In the genomic region with DNA sequence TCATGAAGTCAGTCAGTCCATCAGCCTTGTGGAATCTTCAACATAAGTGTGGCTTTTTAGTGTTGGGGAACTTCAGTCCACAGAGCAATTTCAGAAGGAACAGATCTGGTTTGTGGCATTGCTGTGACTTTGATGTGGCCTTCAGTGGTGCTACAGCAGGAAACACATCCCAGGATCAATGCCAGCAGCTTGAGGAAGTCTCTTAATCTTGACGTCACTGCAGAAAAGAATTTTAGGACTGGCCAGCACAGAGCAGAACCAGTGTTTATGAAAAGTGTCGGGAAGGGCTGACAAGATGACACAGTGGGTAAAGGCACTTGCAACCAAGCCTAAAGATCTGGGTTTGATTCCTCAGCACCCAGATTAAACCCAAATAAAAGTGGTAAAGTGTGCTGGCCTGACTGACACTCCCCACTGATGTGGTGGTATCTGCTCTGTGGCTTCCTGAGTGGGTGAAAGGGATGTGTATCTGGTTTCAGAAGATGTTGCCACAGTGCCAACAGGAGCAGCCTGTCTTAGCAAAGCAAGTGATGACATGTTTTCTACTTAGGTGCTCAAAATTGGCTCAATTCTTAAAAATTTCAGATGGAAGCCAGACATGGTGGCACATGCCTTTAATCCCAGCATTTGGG, we compare ENCODE assay signal across 17 mouse cellular contexts. TPM values are rescaled to one million over a fixed set of nuclear protein-coding genes. Genes with fewer than 3 reads are reported as not detected.
DNase-seq lines count a peak whose midpoint lies in the region; ATAC-seq lines count a peak whose summit lies in the region.
"Had no signal": no experiment of that assay in that cellular context is flagged by ENCODE, and none has a peak within 500 bp of the region (broad histone marks: within the 10 kb centered on the region; RNA-seq: fewer than 3 reads in every experiment).

No protein-coding gene starts in this region.

- H3K4me3 ChIP-seq in forebrain, embryonic 14.5 days (ENCODE audit: low read depth, low read length) = no peak overlapping the region
- H3K4me3 ChIP-seq: hindbrain, embryonic 10.5 days; liver, embryonic 13.5 days; midbrain, embryonic 12.5 days; neural tube, embryonic 12.5 days had no signal

- H3K36me3 ChIP-seq in forebrain, embryonic 14.5 days (ENCODE audit: control insufficient read depth, insufficient read depth, low read length) = no peaks in the 10 kb centered on the region
- H3K36me3 ChIP-seq: G1E; hindbrain, embryonic 10.5 days; liver, embryonic 13.5 days; midbrain, embryonic 12.5 days; neural tube, embryonic 12.5 days had no signal

- H3K9me3 ChIP-seq in forebrain, embryonic 14.5 days (replicated peaks; ENCODE audit: control insufficient read depth, low read length) = no peaks in the 10 kb centered on the region
- H3K9me3 ChIP-seq: G1E; hindbrain, embryonic 10.5 days; liver, embryonic 13.5 days; midbrain, embryonic 12.5 days; neural tube, embryonic 12.5 days had no signal

- H3K4me1 ChIP-seq in forebrain, embryonic 14.5 days (ENCODE audit: control insufficient read depth, insufficient read depth, low read length) = no peaks in the 10 kb centered on the region
- H3K4me1 ChIP-seq: liver, embryonic 13.5 days; neural tube, embryonic 12.5 days had no signal

- ATAC-seq in forebrain, embryonic 14.5 days = no peak

- H3K9ac ChIP-seq in forebrain, embryonic 14.5 days (ENCODE audit: low read length) = no peak overlapping the region
- H3K9ac ChIP-seq: liver, embryonic 13.5 days; midbrain, embryonic 12.5 days; neural tube, embryonic 12.5 days had no signal

- 80% methylated on average over 2 of the region's 2 CpGs for WGBS in forebrain, embryonic 14.5 days

- no peak overlapping the region for H3K4me2 ChIP-seq in forebrain, embryonic 14.5 days (ENCODE audit: low read length)
- H3K4me2 ChIP-seq: liver, embryonic 13.5 days; midbrain, embryonic 12.5 days; neural tube, embryonic 12.5 days had no signal

- H3K27ac ChIP-seq in forebrain, embryonic 14.5 days (ENCODE audit: low read depth, low read length) = no peak overlapping the region
- H3K27ac ChIP-seq: hindbrain, embryonic 10.5 days; kidney, postnatal 0 days; liver, embryonic 13.5 days; midbrain, embryonic 12.5 days; neural tube, embryonic 12.5 days had no signal

- DNase-seq in kidney, adult 11 months = peak; percentile 33
- DNase-seq in kidney, adult 18-20 months = no peak
- DNase-seq in 3134 (ENCODE audit: extremely low read depth, insufficient read length, low spot score) (peak; percentile 66), 416B (ENCODE audit: low read depth) (peak; percentile 86)
- DNase-seq in induced T-regulatory cell, adult 2 months (ENCODE audit: low read depth) = peak; percentile 71
- DNase-seq in forebrain, embryonic 14.5 days (ENCODE audit: low spot score) = no peak
- no peak for DNase-seq in frontal cortex, postnatal 10 days (ENCODE audit: low spot score in 2 of 2)
- DNase-seq in layer of hippocampus, postnatal 36 days = no peak
- DNase-seq: cerebellum, adult 11 months; liver, embryonic 13.5 days; retina, postnatal 1 day; spleen, adult 18-20 months had no signal

- no peaks in the 10 kb centered on the region for H3K27me3 ChIP-seq in forebrain, embryonic 14.5 days (replicated peaks; ENCODE audit: control insufficient read depth, insufficient read depth, low read length)
- H3K27me3 ChIP-seq: midbrain, embryonic 12.5 days; neural tube, embryonic 12.5 days had no signal

RNA-seq across cellular contexts. Expression of gene Pvr, which starts 6.0 kb away (rescaled TPM):
- polyA plus RNA-seq in forebrain, embryonic 14.5 days (2014; fragmentation: Nextera tagmentation; extraction: Ambion mirVana) = 3.2 and 5.0 TPM in 2 replicates
- 10 to 100 TPM; 11.5 to 14.9 TPM for total RNA-seq in layer of hippocampus, postnatal 36 days (2021)
- polyA plus RNA-seq: G1E had no signal

RNA-seq across cellular contexts. Expression of gene Igsf23, which starts 23.6 kb away (rescaled TPM):
- not detected in 2 replicates for polyA plus RNA-seq in forebrain, embryonic 14.5 days (2014; fragmentation: Nextera tagmentation; extraction: Ambion mirVana)
- total RNA-seq in layer of hippocampus, postnatal 36 days (2021) = not detected
- polyA plus RNA-seq: G1E; midbrain, embryonic 12.5 days; neural tube, embryonic 12.5 days had no signal

RNA-seq across cellular contexts. Expression of gene Ceacam20, which starts 38.2 kb away (rescaled TPM):
- polyA plus RNA-seq in forebrain, embryonic 14.5 days (2014; fragmentation: Nextera tagmentation; extraction: Ambion mirVana) = not detected in 2 replicates
- total RNA-seq in layer of hippocampus, postnatal 36 days (2021) = not detected
- total RNA-seq: G1E had no signal
- polyA plus RNA-seq: G1E; hindbrain, embryonic 10.5 days; kidney, postnatal 0 days; liver, embryonic 13.5 days; midbrain, embryonic 12.5 days; neural tube, embryonic 12.5 days had no signal

RNA-seq across cellular contexts. Expression of gene Ceacam19, which starts 39.2 kb away (rescaled TPM):
- not detected in 2 replicates for polyA plus RNA-seq in forebrain, embryonic 14.5 days (2014; fragmentation: Nextera tagmentation; extraction: Ambion mirVana)
- total RNA-seq in layer of hippocampus, postnatal 36 days (2021) = not detected
- polyA plus RNA-seq: G1E; hindbrain, embryonic 10.5 days; liver, embryonic 13.5 days; midbrain, embryonic 12.5 days; neural tube, embryonic 12.5 days had no signal

Comparison
In these comparisons a context has a peak if more than half of its experiments do, and no peak if none do; other contexts are left out.
1. DNase-seq: peak in kidney, adult 11 months (single experiment), 3134 (single experiment), 416B (single experiment) and induced T-regulatory cell, adult 2 months (single experiment); none in kidney, adult 18-20 months (single experiment), forebrain, embryonic 14.5 days (single experiment), frontal cortex, postnatal 10 days (0 of 2) and layer of hippocampus, postnatal 36 days (0 of 2).